Mouse (Mus musculus) megakaryocyte, embryonic 14.5 days (primary cell): ENCODE data around the gene Olfr781.

Source experiments
- FLI1 ChIP-seq: IDR thresholded peaks from 2 replicates; pipeline ENCODE4 v1.6.1; 2012; ENCODE audit warnings: low read length, inconsistent platforms, mixed read lengths
- GATA1 ChIP-seq: IDR thresholded peaks from 3 replicates; pipeline ENCODE4 v1.6.1; 2012; ENCODE audit warnings: mixed read lengths, low read length, inconsistent platforms, borderline replicate concordance

- no peak for TF ChIP-seq FLI1
- TF ChIP-seq GATA1, result no peak
Observed at GRCm38 (mm10) chr10:129317817-129318216, 10.8 kb upstream of the Olfr781 start, which contains the start of gene Olfr780.
